Mouse (Mus musculus) thymus, adult 2 months (tissue): Measurements from ENCODE around the gene Nr2f6.

Source experiments
- CTCF ChIP-seq: fragments of 200-500 bp; IDR thresholded peaks from 2 replicates; pipeline ENCODE4 v1.5.1; 2012; ENCODE audit warnings: mild to moderate bottlenecking, control low read depth, low read length, moderate library complexity, borderline replicate concordance; ENCODE audit not compliant: control insufficient read depth, poor library complexity, insufficient read depth; ENCODE audit errors: extremely low read depth
- POLR2A ChIP-seq: fragments of 200-500 bp; IDR thresholded peaks from 2 replicates; pipeline ENCODE4 v1.6.1; 2012; ENCODE audit warnings: mild to moderate bottlenecking, low read length, control low read depth, moderate library complexity; ENCODE audit not compliant: control insufficient read depth, poor library complexity, insufficient read depth; ENCODE audit errors: extremely low read depth

DNA sequence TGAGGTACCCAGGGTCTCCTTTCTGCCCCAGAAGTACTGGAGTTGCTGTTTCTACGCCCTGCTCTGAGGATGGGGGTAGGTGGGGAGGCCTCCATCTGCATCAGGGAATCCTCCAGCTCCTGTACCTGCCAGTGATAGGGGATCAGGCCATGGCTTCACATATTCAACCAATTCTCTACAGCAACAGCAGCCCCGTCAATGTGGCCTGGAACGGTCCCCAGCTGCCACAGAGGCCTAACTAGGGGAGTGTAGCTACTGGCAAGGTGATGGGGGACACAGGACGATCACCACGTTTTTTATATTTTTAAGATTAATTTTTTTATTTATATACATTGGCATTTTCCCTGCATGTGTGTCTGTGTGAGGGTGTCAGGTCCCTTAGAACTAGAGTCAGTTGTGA is 10.6 kb upstream of the Nr2f6 start:
- TF ChIP-seq CTCF (no peak), POLR2A (no peak)
